Mouse (Mus musculus) naive thymus-derived CD4-positive, alpha-beta T cell, adult 2 months (primary cell): ENCODE data around the gene Tprg.

Experiments
- DNase-seq: peaks from one replicate; pipeline ENCODE4 v3.0.0-alpha.2; 2011; ENCODE audit warnings: low read depth

Gene Tprg

GRCm38 (mm10) chr16:25425376-25425775 lies 138.8 kb downstream of the Tprg start:
- no peak for DNase-seq

DNA sequence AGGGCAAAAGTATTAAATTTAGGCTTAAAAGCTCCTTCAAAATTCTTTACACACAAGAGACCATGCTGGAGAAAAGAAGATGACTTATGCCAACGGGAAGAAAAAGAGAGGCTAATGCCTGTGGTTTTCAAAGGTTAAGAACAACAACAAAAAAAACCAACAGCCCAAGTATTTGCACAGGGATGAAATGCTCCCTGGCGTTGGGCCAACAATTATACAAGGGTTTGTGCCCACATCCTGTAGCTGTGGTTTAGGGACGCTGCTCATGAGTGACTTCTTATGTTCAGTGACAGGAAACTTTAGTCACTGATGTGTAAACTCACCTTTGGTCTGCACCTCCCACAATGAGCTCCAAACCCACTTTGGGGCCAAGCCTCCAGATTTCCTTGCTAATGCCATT lies 139.6 kb downstream of the Tprg start:
- DNase-seq, result peak; percentile 94

DNA sequence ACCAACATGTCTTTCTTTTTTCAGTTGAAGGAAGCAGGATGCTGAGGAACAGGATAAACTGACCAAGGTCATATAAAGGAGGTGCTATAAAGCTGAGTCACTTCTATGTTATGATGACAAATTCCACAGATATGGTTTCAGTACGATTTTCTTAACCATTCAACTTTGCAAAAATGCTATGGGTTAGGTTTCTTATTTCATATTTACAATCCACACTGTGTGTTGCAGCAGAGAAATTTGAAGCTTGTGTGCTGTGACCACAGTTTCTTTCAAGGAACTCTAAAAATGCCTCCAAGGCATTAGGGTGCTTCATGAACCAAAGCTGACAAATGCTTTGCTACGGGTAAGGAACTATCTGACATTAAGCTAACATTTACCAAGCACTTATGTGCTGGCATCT lies 153.4 kb downstream of the Tprg start:
- DNase-seq, result no peak

DNA sequence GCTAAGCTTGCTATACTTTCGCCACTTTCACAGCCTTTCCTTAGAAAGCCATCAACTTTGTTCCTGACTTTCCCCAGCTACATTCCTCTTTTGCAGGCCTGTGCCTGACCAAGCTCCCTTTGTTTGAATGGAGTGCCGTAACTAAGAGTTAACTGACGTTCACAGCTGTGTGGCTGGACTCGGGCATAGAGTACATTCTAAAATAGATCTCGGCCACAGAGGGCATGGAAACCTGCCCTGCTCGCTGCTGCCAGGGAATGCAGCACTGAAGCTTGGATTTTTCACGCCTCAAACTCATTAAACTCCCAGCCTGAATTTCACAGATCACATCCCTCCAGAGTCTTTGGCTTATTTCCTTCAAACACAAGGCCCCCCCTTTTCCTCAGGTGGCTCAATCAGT lies 159.0 kb downstream of the Tprg start:
- no peak for DNase-seq

DNA sequence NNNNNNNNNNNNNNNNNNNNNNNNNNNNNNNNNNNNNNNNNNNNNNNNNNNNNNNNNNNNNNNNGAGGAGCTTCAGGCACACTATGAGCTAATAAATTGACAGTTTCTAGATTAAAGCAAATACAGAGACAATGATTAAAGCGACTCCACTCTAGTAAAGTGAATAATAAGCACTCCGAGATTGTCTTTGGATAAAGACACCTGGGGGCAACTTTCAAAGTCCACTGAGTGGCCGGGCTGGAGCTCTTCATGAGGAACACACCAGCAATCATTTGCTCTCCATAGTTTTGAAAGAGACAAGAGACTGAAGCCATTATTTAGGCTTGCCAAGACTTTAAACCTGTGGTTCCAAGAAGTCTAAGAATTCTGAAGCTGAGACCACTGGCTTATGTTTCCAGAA lies 164.9 kb downstream of the Tprg start:
- no peak for DNase-seq

DNA sequence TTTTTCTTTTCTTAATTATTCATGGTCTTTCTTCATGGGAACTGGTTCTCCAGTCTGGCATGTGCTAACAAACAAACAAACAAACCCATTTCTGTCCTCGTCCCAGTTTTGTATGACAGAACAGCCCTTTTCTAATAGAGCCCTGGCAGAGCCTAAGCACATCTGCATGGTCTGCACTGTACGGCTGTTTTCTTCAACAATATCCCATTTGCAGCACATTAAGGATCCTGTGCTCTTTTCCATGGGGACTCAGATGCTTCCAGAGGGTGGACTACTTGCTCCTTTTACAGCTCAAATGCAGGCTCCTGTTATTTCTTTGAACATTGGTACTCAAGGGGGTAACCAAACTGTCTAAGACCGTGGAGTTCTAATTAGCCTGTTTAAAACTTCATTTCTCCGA lies 178.1 kb downstream of the Tprg start:
- DNase-seq, result no peak

- no peak for DNase-seq
These were observed 179.0 kb downstream of the Tprg start for GRCm38 (mm10) chr16:25465435-25466139.

GRCm38 (mm10) chr16:25468040-25468439 lies 181.4 kb downstream of the Tprg start:
- DNase-seq, result no peak

DNA sequence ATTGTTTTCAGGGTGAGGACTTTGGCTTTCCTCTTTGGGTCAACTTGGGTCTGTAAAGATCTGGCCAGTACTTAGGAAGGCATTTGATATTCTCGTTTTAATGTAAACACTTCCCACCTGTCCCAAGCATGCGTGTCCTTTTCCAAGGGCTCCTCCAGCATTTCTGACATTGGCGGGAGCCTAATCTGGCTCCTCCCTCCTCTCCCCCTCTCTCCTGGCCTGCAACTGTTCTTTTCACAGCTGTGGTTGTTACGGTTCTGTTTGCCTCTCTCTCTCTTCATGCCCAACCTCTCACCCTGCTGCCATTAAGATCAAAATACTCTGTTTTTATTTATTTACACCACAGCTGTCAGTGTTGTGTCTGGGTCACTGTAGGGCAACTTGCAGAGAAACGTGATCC lies 182.0 kb downstream of the Tprg start:
- DNase-seq, result no peak
